Mouse (Mus musculus): ENCODE measurements at regions not wholly inside any gene's neighbourhood (a gene's known extent, or its start where the extent isn't known, plus 50 kb on each side); places are given as distances from the start of the nearest gene placed in this dataset.
"Not testable (repeated sequence)": the region's sequence is repeated elsewhere in the genome, so short reads cannot be mapped to it uniquely, and the experiment has no call there.

- DNase-seq, result peak; percentile 65
Measured at GRCm38 (mm10) chr3:80079801-80080418, 195.6 kb downstream of the Fam198b start.

- DNase-seq, result no peak
Measured at GRCm38 (mm10) chr3:80081210-80081609, 196.9 kb downstream of the Fam198b start.

GRCm38 (mm10) chr3:80082780-80083519, 198.6 kb downstream of the Fam198b start:
- DNase-seq, result peak; percentile 30

- DNase-seq, result no peak
Measured at GRCm38 (mm10) chr3:80084168-80084567, 199.8 kb downstream of the Fam198b start.

GRCm38 (mm10) chr3:80099625-80100024, 215.3 kb downstream of the Fam198b start:
- peak; percentile 14 for DNase-seq

- no peak for DNase-seq
Measured at GRCm38 (mm10) chr3:80120177-80120736, 235.9 kb downstream of the Fam198b start.

GRCm38 (mm10) chr3:80123666-80124065, 239.3 kb downstream of the Fam198b start:
- DNase-seq, result no peak

GRCm38 (mm10) chr3:80124621-80125020, 240.3 kb downstream of the Fam198b start:
- no peak for DNase-seq

- DNase-seq, result no peak
Measured at GRCm38 (mm10) chr3:80141697-80142096, 257.4 kb downstream of the Fam198b start.

GRCm38 (mm10) chr3:80160473-80160872, 276.1 kb downstream of the Fam198b start:
- DNase-seq, result no peak

- DNase-seq, result no peak
Measured at GRCm38 (mm10) chr3:80181749-80182148, 297.4 kb downstream of the Fam198b start.

GRCm38 (mm10) chr3:80182161-80182560, 297.8 kb downstream of the Fam198b start:
- not testable (repeated sequence) for DNase-seq

- DNase-seq, result no peak
Measured at GRCm38 (mm10) chr3:80187406-80187805, 303.1 kb downstream of the Fam198b start.

GRCm38 (mm10) chr3:80200904-80201303, 316.6 kb downstream of the Fam198b start:
- no peak for DNase-seq

- DNase-seq, result peak; percentile 60
Measured at GRCm38 (mm10) chr3:80204821-80205220, 320.5 kb downstream of the Fam198b start.

- DNase-seq, result no peak
Measured at GRCm38 (mm10) chr3:80205351-80205750, 321.0 kb downstream of the Fam198b start.

GRCm38 (mm10) chr3:80207022-80207421, 322.7 kb downstream of the Fam198b start:
- DNase-seq, result no peak

- DNase-seq, result no peak
Measured at GRCm38 (mm10) chr3:80208028-80208427, 323.7 kb downstream of the Fam198b start.

GRCm38 (mm10) chr3:80209596-80209995, 325.3 kb downstream of the Fam198b start:
- no peak for DNase-seq

- no peak for DNase-seq
Measured at GRCm38 (mm10) chr3:80211323-80212109, 327.2 kb downstream of the Fam198b start.

GRCm38 (mm10) chr3:80248611-80249010, 364.3 kb downstream of the Fam198b start:
- DNase-seq, result no peak

GRCm38 (mm10) chr3:80249974-80250373, 365.6 kb downstream of the Fam198b start:
- DNase-seq, result no peak

- DNase-seq, result no peak
Measured at GRCm38 (mm10) chr3:80255304-80255703, 371.0 kb downstream of the Fam198b start.
